ENCODE assay signal across 10 mouse cellular contexts in the genomic region with DNA sequence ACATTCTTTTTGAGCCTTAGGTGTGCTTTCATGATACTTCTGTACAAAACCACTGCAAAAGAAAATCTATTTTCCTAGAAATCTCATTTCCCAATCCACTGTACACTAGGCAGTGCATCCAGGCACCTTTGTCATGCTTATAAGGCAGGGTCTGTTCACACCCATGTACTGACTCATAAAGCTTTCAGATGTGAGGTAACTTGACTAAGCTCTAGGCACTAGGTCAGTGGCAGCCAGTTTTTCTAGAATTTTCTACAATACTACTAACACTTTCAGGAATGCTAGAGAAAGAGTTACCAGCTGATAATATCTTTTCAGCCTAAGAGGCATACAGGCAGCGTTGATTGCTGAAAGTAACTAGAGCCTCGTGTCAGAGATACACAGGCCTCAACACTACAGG.
"Had no signal": no experiment of that assay in that cellular context is flagged by ENCODE, and none has a peak within 500 bp of the region (broad histone marks: within the 10 kb centered on the region; RNA-seq: fewer than 3 reads in every experiment).

No protein-coding gene starts in this region.

- H3K9ac ChIP-seq: liver, embryonic 12.5 days; neural tube, embryonic 12.5 days had no signal

- H3K4me2 ChIP-seq: liver, embryonic 12.5 days; neural tube, embryonic 12.5 days had no signal

- H3K27me3 ChIP-seq: liver, embryonic 12.5 days; neural tube, embryonic 12.5 days had no signal

- H3K27ac ChIP-seq: liver, embryonic 12.5 days; midbrain, embryonic 10.5 days; neural tube, embryonic 12.5 days had no signal

- DNase-seq: midbrain, embryonic 14.5 days; right cerebral cortex, postnatal 4 days; spleen, adult 18-20 months; thymus, postnatal 36 days had no signal

- H3K4me3 ChIP-seq: liver, embryonic 12.5 days; midbrain, embryonic 10.5 days; myocyte; neural tube, embryonic 12.5 days had no signal

- H3K9me3 ChIP-seq: liver, embryonic 12.5 days; midbrain, embryonic 10.5 days; neural tube, embryonic 12.5 days had no signal

- H3K36me3 ChIP-seq: liver, embryonic 12.5 days; midbrain, embryonic 10.5 days; neural tube, embryonic 12.5 days had no signal

- H3K4me1 ChIP-seq: liver, embryonic 12.5 days; midbrain, embryonic 10.5 days; neural tube, embryonic 12.5 days had no signal

- ATAC-seq: hindbrain, postnatal 0 days; liver, embryonic 12.5 days; lung, postnatal 0 days had no signal
